Mouse (Mus musculus) thymus, postnatal 0 days (tissue): ENCODE data around the gene Ryr2. TPM values are rescaled to one million over a fixed set of nuclear protein-coding genes. Genes with fewer than 3 reads are reported as not detected.
A peak's percentile ranks its signal among the peaks of the same experiment; 100 is the strongest.
"Not testable (repeated sequence)": the region's sequence is repeated elsewhere in the genome, so short reads cannot be mapped to it uniquely, and the experiment has no call there.

Source experiments
- DNase-seq: peaks from one replicate; pipeline ENCODE4 v3.0.0-alpha.2; 2015; ENCODE audit warnings: low spot score
- polyA plus RNA-seq: library from polyadenylated mRNA; unstranded; fragments of >200 nt; fragmentation: Nextera tagmentation; extraction: Ambion mirVana; gene quantifications from 2 replicates; pipeline ENCODE4 v1.2.1, GENCODE M21; 2015

Gene Ryr2
- polyA plus RNA-seq, 1 experiment from 2014 or later, result 0.68 TPM

DNA sequence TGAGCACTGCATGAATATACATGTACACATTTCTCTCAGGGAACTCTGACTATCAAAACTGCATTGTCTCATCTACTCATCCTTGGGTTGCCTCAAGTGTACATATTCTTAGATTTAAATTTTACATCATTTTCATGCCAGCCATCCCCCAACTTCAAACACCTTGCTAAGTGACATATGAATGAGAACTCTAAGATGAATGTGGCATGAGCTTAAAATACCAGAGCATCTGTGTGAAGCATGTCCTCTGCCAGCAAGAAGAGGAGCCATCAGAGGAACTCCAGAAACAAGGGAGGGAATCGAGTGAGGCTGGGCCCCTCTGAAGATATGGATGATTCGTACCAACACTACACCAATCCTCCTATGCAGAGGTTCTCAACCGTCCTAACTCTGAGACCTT is 222.6 kb downstream of the Ryr2 start:
- no peak for DNase-seq

DNA sequence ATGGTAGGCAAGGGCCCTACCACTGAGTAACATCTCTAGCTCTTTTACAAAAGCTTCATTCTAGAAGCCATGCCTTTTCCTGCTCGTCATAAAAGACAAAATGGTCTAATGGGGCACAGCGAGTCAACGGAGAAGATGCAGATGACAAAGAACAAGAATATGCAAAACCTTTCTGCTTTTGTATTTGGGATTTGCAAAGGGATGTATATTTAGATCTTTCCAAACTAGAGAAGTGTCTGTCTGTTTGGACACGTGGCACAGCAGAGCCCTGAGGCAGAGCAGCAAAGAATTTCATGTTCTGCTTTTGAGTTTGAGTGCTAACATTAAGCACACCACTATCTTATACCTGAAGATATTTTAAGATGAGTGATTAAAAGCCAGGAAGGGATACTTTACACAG is 224.4 kb downstream of the Ryr2 start:
- DNase-seq, result no peak

DNA sequence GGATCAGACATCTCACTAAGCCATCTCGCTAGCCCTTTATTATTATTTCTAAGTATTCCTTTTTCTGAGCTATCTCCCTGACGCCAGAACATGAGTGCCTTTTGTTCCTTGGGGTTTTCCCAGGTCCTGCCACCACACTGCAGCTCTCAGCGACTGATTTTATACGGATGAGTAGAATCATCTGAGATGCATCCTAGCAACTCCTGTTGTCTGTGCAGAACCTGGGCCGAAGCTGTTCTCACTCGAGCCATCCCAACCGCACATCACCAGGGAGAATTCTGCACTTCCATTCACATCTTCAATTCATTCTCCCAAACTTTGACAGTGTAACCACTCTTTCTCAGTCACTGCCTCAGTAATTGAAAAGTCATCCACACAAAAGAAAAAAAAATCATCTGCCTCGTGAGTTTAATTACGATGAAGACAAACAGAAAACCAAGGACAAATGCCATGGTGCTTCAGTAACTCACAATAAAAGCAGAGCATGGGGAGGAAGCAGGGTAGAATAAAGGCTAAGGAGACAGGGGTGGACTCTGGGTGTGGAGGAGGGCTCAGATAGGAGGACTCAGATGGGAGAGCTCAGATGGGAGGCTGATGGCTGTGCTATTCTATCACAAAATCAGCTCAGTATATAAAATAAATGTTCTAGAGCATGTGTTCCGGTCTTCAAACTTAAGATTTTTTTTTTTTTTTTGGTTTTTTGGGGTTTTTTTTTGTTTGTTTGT is 226.1 kb downstream of the Ryr2 start:
- no peak for DNase-seq

DNA sequence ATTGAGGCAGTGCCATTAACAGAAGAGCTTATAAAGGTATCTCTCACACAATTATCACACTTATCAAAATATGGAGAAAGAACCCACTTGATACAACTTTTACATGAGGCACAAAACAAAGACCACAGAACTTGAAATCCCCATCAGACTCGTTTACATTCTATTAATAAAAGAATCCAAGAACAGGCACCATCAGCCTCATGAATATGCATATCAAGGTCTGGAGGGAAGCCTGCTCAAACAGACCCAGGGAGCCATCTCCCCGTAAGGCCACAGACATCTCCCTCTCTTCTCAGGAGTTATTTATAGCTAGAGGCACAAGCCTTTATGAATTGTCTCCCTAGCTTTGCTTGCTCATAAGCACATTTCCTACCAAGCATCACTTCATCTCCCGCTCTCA is 227.7 kb downstream of the Ryr2 start:
- DNase-seq, result no peak

DNA sequence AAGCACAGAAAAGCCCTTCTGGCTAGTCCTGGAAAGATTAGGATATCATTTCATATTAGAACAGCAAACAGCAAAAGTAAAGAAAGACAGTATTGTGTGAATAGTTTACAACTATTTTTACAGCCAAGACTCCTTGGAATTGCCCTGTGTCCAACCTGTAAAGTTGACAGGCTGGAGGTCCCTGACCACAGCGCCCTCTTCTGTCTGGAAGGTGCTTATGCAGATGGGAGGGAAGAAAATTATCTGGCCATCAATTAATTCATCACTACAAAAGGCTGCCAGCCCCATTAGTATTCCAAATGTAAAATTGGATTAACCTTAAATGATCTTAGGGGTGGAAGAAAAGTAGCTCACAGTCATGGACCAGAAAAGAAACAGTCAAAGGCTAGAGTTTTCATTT is 231.9 kb downstream of the Ryr2 start:
- no peak for DNase-seq

DNA sequence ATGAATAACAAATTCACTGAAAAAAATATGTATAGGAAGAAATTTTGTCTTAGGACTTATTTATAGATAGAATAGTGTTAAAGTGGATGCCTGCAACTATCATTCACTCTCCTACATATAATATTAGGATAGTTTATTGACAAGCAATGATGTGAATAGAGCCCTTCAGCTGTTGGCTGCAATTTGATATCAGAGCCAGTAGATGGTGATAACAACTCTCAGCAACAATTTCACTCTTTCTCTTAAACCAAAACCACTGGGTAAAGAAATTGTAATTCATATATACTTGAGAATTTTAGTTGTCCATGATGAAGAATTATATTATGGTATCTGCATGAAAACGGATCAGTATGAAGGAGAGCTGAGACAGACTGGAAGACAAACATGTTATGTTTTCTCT is 236.8 kb downstream of the Ryr2 start:
- DNase-seq, result no peak

DNA sequence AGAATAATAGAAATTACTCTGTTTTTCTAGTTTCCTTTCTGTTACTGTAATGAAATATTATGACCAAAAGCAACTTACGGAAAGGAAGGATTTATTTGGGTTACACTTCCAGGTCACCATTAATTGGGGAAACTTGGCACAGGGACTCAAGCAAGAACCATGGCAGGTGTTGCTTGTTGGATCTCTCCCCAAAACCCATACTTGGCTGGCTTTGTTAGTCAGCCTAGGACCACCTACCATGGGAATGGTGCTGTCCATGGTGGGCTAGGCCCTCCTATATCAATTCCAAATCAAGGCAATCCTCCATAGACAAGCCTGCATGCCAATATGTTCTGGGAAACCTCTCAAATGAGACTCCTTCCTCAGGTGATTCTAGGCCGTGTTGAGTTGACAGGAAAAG is 237.3 kb downstream of the Ryr2 start:
- DNase-seq, result no peak

DNA sequence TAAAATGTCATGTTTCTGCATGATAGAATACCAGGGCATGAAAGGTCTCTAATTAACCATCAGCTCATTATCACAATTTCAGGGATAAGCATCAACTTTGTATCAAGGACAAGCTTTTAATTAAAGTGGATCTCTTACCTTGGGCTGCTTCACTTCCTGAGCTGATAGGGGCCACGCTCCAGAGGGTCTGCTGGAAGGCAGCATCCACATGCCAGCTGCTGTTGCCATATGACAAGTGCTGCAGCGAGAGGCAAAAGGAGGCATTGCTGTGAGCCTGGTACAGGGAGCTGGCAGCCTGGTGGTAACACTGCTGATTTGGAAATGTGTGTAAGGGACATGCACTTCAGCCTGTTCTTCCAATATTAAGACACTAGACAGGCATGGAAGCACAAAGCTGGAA is 237.8 kb downstream of the Ryr2 start:
- DNase-seq, result no peak

DNA sequence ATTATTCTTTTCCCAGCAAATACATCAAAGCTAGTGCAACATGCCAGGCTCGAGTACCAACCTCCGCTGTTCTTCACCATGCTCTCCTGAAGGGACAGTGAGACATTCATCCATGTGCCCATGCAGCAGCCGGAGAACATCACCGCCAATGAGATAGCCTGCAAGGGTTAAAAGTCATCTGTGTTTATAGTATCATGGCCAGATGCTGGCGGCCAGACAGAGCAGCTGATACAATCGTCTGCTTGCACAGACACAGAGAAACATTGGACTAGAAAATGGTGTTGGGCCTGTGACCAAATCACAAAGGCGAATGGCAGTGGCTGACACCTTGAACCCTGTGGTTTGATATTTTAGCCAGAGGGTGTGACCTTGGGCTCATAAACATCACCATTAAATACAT is 238.7 kb downstream of the Ryr2 start:
- no peak for DNase-seq

DNA sequence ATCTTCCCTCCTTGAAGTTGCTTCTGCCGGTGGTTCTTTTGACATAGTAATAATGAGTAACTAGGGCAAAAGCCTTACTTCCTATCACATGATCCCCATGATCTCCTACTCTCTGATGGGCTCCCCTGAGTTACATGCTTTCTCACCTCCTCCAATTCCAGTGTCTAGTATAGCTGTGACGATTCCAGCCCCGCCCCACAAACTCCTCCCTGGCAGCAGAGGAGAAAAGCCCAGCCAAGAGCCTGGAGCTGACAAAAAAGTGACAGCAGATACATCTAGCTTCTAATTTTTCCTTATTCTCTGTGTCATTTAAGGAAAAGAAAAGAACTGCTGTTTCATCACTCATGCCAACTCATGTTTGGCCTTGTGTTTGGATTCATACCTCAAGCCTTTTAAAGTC is 241.5 kb downstream of the Ryr2 start:
- no peak for DNase-seq

DNA sequence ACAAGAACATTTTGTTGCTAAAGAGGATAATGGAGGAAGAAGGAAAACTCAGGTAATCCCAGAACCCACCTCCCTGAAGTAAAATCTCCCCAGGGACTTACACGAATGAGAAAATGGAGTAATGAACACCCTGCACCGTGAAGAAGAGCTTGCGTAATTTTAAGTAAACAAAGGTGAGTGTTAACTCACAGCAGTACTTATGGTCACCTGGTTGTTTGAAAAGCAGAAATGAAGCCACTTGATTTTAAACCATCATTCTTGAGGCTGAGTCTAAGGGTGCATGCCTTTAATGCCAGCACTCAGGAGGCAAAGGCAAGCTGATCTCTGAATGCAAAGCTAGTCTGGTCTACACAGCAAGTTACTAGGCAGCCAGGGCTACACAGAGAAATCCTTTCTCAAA is 255.1 kb downstream of the Ryr2 start:
- DNase-seq, result no peak

DNA sequence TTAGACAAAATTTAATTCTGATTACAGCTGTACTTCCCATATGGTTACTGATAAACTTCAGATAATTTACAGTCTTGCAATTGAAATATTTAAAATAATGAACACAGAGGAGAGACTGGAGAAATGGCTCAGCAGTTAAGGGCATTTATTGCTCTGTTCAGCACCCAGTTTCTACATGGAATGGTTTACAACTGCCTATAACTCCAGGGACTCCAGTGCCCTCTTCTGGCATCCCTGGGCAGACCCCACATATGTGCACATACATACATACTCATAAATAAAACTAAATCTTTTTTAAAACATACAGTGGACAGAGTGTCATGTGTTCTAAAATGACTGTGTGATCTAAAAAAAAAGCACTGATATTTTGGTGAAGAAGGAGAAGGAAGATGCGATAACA is 262.9 kb downstream of the Ryr2 start:
- no peak for DNase-seq

DNA sequence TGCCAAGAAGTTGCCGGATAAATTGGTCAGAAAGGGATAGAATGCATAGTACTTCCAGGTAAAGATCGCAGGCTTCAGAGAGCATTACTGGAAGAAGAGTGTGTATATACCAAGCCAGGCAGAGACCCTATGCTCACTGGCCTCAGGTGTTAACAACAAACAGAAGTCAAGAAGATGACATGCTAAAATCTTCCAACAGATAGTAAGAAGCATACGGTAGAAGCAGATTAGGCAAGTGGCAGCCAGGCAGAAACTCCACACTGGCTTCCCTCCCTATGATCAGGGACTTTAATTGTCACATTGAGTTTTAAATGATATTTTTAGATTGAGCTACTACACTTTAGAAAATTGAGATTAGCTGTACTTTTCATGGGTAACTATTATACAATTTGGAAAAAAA is 268.9 kb downstream of the Ryr2 start:
- DNase-seq, result no peak

DNA sequence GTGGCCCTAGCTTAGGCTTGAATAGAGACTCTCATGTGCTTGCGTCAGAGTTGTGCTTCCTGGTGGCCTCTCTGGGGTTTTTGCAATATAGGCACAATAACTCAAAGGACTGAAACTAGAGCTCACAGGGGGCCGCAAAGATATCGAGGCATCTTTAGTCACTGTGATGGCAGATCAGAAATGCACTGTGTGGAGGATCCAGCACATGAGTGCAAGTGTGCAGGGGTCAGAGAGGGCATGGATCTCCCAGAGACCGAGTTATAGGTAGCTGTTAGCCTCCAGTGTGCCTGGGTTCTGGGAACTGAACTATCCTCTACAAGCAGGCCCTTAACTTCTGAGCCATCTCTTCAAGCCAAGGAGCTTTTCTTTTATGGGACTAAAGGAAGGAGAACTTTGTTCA is 269.6 kb downstream of the Ryr2 start:
- DNase-seq, result no peak

DNA sequence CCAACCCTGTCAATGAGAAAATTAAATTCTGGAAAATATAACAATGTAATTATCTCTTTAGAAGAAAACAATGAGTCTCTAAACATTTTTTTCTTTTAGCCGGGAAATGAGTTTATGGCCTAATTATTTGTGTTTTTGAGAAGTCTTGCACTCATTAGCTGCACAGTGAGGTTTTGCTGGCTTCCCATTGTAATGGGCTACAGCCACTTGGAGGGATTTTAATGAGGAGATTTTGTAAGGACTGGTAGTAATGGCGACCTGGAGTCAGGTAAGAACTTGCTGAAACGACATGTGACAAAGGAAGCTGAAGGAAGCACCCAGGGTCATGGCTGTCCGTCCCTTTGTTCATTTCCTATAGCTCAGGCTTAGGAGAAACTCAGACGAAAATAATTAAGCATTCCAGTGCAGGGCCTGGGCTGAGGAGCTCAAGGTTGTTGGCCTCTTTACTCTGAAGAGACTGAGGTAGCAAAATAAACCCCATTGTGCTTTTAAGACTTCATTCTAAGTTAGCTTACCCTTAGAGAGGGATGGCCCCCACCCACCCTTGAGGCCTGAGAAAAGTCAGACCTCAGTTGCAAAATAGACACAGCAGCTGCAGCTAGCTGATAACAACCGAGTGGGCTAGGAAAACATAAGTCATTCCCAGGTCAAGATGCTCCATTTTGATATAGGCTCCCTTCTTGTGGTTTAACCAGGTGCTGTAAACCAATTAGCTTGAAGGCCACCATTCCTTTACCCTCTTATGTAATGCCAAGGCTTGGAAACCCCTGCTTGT is 270.3 kb downstream of the Ryr2 start:
- DNase-seq, result peak; percentile 27

DNA sequence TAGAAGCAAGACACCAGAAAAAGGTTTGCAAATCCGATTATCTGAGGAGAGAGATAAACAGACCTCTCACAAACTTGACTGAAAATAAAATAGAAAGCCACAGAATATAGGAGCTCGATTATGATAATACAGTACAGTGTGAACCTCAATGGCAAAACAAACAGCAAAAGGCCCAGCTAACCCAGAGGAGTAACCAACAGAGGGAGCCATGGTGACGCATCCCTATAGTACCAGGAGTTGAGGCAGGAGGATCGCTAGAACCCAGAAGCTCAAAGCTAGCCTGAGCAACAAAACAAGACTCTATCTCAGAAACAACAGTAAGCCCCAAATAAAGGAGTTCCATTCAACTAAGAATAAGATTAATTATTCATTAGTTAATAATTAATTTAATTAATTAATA is 275.5 kb downstream of the Ryr2 start:
- DNase-seq, result no peak

DNA sequence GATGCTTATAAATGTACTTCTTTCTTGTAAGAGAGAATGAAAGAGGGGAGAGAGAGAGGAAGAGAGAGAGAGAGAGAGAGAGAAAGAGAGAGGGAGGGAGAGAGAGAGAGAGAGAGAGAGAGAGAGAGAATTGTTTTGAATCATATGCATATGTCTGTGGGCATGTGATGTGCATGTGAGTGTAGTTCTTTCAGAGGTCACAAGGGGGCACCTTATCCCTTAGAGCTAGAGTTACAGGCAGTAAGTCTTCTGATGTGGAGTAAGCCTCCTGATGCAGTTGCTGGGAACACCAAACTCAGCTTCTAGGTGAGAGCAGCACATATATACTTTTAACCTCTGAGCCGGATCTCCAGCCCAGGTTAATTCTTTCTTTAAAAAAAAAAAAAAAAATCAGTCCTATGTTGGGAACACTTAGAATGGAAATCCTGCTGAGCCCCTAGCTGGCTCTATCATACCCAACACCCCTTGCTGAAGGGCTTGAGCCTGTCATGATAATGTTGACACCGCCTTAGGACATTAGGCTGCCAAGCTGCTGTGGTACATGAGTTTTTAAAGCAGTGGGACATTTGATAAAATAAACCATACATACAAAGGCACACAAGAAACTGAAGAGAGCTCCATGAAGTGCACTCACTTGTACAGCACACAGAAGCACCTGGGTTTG is 281.1 kb downstream of the Ryr2 start:
- DNase-seq, result no peak

DNA sequence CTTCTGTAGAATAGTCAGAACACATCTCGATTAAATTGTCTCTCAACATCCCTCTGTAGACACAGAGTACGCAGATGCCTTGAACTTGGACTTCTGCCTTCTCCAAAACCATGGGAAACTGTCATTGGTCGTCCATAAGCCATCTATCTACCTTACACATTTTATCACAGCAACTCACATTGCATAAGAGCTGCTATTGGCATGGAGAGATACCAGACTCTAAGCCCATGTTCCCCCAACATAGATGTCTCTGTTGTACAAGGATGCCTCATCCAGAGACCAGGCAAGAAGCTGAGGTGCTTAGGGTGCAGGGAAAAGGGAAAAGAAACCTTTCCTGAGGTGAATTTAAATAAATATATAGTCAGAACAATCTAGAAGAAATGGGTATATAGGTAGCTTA is 288.0 kb downstream of the Ryr2 start:
- no peak for DNase-seq

DNA sequence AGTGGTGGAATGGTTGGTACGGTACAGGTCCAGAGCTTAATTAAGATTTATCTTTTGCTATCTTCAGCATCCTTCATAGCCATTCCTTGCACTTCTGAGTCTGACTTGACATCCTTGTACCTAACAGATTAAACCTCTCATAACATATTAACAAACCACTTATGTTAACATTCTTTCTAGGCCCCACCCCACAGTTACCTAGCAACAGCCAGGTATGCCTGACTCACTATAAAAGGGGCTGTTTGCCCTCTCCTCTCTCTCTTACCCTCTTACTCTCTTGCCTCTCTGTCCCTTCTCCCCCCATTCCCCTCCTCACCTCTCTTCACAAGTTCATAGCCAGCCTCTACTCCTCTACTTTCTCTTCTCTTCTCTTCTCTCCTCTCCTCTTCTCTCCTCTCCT is 297.4 kb downstream of the Ryr2 start:
- DNase-seq, result not testable (repeated sequence)

DNA sequence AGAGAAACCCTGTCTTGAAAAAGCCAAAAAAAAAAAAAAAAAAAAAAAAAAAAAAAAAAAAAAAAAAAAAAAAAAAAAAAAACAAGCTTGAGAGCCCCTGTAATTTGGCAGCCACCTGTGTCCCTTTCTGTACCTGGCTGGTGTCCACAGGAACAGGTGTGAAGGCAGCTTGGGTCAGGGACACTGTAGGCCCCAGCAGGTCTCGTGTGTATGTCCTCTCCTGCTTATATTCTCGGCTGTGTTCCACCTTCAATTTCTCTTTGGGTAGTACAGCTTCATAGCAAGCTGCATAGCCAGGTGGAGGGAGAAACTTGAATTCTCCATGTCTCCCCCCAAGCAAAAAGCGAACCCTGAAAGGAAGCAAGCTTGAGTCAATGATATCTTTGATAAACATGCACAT is 314.2 kb downstream of the Ryr2 start:
- no peak for DNase-seq

DNA sequence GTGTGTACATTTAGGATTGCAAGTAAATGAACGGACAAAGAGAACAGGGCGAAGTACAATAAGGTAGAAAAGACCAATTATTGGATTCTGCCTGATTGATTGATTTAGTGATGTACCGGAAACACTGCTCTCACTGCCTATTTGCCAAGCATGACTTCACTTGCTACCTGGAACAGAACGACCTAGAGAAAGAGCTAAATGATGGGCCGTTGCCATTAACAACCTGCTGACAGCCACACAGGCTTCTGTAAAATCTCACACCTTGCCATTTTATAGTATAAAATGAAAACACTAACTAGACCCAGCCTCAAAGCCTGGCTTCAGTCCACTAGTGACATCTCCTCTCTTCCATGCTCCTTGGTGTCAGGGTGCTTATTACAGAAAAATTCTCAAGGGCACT is 316.2 kb downstream of the Ryr2 start:
- no peak for DNase-seq

DNA sequence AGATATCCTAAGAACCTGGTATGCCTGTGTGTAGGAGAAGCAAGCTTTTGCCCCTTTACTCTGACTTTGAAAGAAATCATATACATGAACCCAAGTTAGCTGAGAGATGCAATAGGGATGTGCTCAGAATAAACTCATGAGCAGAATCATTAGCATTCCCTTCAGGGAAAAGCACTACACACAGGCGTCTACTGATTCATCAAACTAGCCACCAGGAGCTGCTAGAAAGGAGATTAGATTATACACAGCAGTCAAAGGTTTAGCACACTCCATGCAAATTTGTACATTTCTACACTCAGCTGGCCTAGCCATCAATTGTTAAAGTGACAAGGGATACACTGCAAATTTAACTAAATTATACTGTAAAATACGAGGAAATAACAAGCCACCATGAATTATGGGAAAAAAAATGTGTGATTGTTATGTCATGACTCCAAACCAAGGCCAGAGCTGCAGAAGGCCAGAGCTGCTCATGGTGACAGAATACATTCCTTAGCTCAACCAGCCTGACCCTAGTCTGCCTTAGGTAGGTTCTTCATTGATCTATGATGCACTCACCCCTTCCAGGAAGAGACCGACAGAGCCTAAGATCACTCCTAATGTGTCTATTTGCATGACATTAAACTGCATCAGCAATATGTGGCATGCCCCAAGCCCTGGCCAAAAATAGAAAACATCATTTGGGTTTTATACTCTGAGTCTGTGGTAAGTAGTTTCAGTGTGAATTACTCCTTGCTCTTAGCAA is 324.2 kb downstream of the Ryr2 start:
- no peak for DNase-seq
